Mouse (Mus musculus) bone marrow, adult 2 months (tissue): ENCODE measurements around the gene Cdc45.

Experiments used
- CTCF ChIP-seq: fragments of 200-500 bp; IDR thresholded peaks from 2 replicates; pipeline ENCODE4 v1.5.1; 2011; ENCODE audit warnings: low read length, control low read depth; ENCODE audit not compliant: control insufficient read depth, insufficient read depth
- POLR2A ChIP-seq: fragments of 200-500 bp; IDR thresholded peaks from 2 replicates; pipeline ENCODE4 v1.6.1; 2011; ENCODE audit warnings: low read depth, mild to moderate bottlenecking, control low read depth, low read length, borderline replicate concordance; ENCODE audit not compliant: control insufficient read depth

DNA sequence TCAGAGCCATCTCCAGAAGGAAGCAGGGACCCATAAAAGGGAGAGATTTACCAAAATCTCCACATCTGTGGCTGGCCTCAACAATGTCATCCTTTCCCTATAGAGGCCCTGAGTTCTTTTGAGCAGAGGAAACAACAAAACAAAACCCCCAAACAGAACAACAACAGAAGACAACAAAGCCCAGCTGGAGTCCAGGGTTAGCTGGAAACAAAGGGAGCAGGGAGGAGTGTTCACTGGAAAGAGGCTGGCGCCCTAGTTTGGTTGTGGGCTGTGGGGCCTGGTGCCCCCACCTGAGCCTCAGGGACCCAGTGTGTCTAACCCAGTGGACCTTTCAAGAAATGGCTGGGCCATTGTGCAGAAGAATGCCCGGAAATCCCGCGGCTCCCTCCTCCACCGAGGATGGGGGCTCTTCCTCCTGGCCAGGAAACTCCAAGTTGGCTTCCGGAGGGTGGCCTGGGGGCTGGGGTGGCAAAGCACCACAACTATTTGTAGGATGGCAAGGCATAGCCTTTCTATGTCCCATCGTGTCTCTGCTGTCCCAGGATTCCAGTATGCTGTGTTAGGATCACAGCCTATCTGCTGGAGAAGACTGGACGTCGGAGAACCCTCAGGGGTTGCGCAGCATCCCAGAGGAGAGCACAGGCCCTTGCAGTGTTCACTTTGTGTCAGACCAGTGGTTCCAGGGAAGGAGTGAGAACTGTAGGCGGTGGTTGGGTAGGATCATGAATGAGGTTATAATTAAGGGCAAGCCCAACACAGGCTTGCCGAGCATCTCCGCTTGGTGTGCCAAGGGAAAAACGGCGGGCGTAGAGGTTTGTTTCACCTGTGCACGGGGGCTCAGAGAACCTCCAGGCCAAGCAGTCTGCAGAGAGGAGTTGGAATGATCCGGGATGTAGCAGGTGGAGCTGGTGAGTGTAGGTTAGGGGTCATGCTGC is 35.9 kb downstream of the Cdc45 start:
- TF ChIP-seq CTCF (no peak), POLR2A (no peak)
